Mouse (Mus musculus): ENCODE data around the gene 1810013L24Rik. TPM values are rescaled to one million over a fixed set of nuclear protein-coding genes. Genes with fewer than 3 reads are reported as not detected.

The 1810013L24Rik gene
- 30.6 and 31.3 TPM in 2 replicates for polyA plus RNA-seq (2015; fragmentation: Nextera tagmentation; extraction: Ambion mirVana)

DNA sequence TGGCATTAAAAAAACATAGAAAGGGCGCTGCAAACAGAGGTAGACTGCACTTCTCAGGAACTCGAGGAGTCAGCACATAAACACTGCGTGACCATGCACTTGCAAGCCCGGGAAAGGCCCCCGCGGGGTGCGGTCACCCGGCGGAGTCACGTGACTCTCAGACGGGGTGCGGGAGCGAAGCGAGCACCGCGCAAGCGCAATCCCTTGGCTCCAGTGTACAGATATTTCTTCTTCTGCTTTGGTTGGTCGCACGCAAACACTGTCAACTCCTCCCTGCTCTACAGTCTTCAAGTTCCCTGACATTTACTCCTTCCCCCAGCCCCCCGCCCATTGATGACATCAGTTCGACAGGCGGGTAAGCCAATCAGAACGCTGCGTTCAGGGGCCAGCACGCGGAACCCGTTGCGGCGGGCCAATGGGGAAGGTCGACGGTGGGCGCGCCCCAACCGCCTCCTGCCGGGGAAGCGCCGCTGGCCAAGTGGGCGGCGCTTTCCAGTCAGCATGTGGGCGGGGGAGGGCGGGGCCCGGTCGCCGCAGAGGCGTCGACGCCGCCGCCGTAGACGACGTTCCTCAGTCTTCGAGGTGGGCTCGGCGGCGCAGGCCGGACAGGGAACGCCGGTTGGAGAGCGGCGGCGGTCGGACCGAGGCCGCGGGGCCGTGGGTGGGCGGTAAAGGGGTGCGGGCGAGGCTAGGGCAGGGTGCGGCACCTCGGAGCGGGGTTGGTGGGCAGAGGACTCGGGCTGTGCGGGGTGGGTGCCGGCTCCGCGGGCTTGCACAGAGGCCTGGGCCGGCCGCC is at the start of gene 1810013L24Rik:
1810013L24Rik (plus strand) TSS at position 537 of the 796 bp plus-strand sequence.
- H3K4me3 ChIP-seq: peak within 1 kb of the TSS; percentile 98
- peak; percentile 96 for ATAC-seq (ENCODE audit: low FRiP score)
- H3K4me1 ChIP-seq (replicated peaks): peaks cover 31% of the 10 kb centered on the region
- H3K27ac ChIP-seq: peak within 1 kb of the TSS; percentile 99
- H3K27me3 ChIP-seq: no peaks in the 10 kb centered on the region
- no peaks in the 10 kb centered on the region for H3K9me3 ChIP-seq
- WGBS: under 1% methylated on average over 60 of the region's 80 CpGs
- peak within 1 kb of the TSS; percentile 93 for H3K4me2 ChIP-seq
- H3K9ac ChIP-seq: peak within 1 kb of the TSS; percentile 100
- peaks cover 10% of the 10 kb centered on the region; the same call in 1 of the 2 replicates for H3K36me3 ChIP-seq

DNA sequence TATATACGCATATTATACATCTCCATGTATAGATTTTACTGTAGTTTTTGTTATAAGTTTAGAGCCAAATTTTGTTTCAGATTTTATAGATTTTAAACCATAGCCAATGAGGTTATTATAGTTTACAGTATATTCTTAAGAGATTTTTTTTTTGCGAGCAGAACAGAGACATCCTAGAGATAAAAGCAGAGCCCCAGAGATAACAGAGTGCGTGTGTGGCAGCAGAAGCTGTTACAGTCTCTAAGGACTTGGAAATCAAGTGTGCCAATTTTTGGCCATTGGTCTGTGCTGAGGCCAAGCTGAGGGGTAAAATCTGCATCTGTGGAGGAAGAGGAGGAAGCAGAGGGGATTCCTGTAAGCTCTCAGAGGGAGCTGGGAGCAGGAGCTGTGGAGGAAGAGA is 49.7 kb upstream of the 1810013L24Rik start:
- Histone ChIP-seq H3K4me2 (no peak overlapping the region), H3K9me3 (no peaks in the 10 kb centered on the region), H3K36me3 (no peaks in the 10 kb centered on the region), H3K27me3 (no peaks in the 10 kb centered on the region), H3K4me3 (no peak overlapping the region), H3K4me1 (replicated peaks) (no peaks in the 10 kb centered on the region), H3K27ac (no peak overlapping the region), H3K9ac (no peak overlapping the region)
- 83% methylated on average over 3 of the region's 3 CpGs for WGBS
- no peak for ATAC-seq (ENCODE audit: low FRiP score)

DNA sequence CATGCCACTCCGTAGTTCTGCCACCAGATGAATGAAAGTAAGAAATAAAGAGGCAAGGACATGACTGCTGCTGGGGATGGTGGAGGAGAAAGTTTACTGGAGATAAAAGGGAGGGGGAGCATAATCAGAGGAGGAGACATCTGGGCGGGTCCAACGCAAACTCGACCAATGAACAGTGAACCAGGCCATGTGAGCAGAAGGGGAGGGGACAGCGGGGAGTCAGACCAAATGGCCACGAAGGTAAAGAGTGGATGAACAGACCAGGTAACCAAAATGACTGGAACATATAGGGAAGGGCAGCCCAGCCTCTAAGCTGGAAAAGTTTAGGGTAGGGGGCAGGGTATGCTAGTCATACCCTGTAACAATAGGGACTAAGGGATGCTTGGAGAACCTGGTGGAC is 48.7 kb upstream of the 1810013L24Rik start:
- Histone ChIP-seq H3K4me2 (no peak overlapping the region), H3K9me3 (no peaks in the 10 kb centered on the region), H3K4me3 (no peak overlapping the region), H3K27me3 (no peaks in the 10 kb centered on the region), H3K9ac (no peak overlapping the region), H3K36me3 (no peaks in the 10 kb centered on the region), H3K27ac (no peak overlapping the region), H3K4me1 (replicated peaks) (no peaks in the 10 kb centered on the region)
- WGBS: 60% methylated on average over 6 of the region's 6 CpGs
- ATAC-seq (ENCODE audit: low FRiP score): no peak

DNA sequence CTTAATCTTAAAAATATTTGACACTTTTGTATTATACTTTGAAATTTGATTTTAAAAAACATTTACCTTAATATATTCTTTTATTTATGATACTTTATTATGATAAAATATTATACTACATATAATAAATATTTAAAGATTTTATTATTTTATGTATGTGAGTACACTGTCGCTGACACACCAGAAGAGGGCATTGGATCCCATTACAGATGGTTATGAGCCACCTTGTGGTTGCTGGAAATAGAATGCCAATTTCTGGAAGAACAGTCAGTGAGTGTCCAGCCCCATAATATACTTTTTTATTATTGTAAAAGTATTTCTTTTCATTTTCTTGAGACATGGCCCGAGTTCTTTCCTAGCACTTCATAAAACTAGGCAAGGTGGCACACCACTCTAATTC is 48.2 kb upstream of the 1810013L24Rik start:
- no peak for ATAC-seq (ENCODE audit: low FRiP score)
- H3K9ac ChIP-seq: no peak overlapping the region
- H3K4me3 ChIP-seq: no peak overlapping the region
- no peaks in the 10 kb centered on the region for H3K9me3 ChIP-seq
- H3K4me2 ChIP-seq: no peak overlapping the region
- H3K27me3 ChIP-seq: no peaks in the 10 kb centered on the region
- no peaks in the 10 kb centered on the region for H3K36me3 ChIP-seq
- no peak overlapping the region for H3K27ac ChIP-seq
- H3K4me1 ChIP-seq (replicated peaks): no peaks in the 10 kb centered on the region
- WGBS: 95% methylated on average over 2 of the region's 2 CpGs

DNA sequence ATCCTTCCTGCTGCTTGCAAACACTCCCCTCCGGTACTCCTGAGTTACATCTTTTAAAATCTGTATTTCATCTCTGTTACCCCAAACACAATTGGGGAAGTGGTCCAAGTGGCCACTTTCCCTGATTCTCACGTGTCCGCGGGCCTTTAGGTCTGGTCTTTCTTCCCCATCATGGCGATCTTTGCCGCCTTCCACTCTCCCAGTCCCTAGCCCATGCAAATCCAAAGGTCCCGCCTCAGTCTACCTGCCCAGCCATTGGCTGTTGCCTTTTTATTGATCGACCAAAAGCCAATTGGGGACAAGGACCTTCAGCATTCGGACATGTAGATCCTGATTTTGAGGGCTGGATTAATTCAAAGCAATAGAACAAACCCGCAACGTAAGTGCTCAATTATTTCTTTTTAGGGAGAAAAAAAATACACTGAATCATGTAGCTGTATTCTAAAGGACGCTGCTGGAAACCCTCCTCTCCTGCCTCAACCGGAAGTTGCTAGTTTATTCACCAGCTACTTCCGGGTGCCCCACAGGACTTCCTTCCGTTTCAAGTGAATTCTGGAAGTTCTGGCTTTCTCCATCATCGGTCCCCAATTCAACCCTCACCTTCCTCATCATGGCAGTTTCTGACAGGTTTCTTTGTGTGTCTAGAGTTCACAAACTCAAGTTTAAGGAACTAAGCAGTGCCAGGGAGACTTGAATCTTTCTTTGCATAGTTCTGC is 46.5 kb upstream of the 1810013L24Rik start:
- no peak overlapping the region for H3K4me2 ChIP-seq
- no peaks in the 10 kb centered on the region for H3K4me1 ChIP-seq (replicated peaks)
- no peak overlapping the region for H3K4me3 ChIP-seq
- H3K9ac ChIP-seq: no peak overlapping the region
- no peak overlapping the region for H3K27ac ChIP-seq
- H3K36me3 ChIP-seq: no peaks in the 10 kb centered on the region
- ATAC-seq (ENCODE audit: low FRiP score): no peak
- H3K9me3 ChIP-seq: no peaks in the 10 kb centered on the region
- no peaks in the 10 kb centered on the region for H3K27me3 ChIP-seq
- WGBS: 87% methylated on average over 16 of the region's 16 CpGs

DNA sequence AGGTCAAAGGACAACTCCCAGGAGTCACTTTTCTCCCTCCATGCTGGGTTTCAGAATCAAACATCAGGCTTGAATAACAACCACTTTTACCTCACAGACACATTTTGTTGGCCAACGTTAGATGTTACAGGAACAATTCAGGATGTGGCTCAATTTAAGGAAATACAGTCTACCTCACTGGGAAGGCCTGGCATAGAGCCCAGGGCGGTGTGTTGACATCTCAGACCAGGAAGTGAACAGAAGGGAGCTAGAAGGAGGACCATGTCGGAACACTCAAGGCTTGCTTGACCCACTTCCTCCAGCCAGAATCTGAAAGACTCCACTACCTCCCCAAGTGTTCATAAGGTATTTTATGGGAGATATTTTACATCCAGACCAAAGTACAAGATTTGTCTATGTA is 45.1 kb upstream of the 1810013L24Rik start:
- Histone ChIP-seq H3K4me2 (no peak overlapping the region), H3K4me1 (replicated peaks) (no peaks in the 10 kb centered on the region), H3K27me3 (no peaks in the 10 kb centered on the region), H3K27ac (no peak overlapping the region), H3K9me3 (no peaks in the 10 kb centered on the region), H3K36me3 (no peaks in the 10 kb centered on the region), H3K9ac (no peak overlapping the region), H3K4me3 (no peak overlapping the region)
- 82% methylated on average over 3 of the region's 3 CpGs for WGBS
- ATAC-seq (ENCODE audit: low FRiP score): no peak

DNA sequence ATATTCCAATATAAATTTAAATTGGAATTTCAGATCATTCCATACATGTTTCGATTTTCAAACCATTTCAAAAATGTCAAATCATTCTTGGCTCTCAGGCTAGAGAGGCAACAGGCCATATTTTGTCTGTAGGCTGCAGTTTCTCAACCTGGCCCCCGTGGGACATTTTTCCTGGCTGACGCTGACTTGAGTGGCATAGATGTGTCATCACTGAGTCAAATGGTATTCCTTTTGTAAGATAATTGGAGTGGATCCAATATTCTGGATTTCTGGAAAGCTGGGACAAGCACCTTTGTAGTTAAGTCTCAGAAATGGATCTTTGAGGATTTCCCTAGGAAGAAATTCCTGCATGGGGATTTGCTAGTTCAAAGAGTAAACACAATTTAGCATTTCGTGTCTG is 39.0 kb upstream of the 1810013L24Rik start:
- Histone ChIP-seq H3K9ac (no peak overlapping the region), H3K4me3 (no peak overlapping the region), H3K27me3 (no peaks in the 10 kb centered on the region), H3K4me1 (replicated peaks) (no peaks in the 10 kb centered on the region), H3K36me3 (no peaks in the 10 kb centered on the region), H3K27ac (no peak overlapping the region), H3K9me3 (no peaks in the 10 kb centered on the region), H3K4me2 (no peak overlapping the region)
- no peak for ATAC-seq (ENCODE audit: low FRiP score)
- 81% methylated on average over 4 of the region's 4 CpGs for WGBS

DNA sequence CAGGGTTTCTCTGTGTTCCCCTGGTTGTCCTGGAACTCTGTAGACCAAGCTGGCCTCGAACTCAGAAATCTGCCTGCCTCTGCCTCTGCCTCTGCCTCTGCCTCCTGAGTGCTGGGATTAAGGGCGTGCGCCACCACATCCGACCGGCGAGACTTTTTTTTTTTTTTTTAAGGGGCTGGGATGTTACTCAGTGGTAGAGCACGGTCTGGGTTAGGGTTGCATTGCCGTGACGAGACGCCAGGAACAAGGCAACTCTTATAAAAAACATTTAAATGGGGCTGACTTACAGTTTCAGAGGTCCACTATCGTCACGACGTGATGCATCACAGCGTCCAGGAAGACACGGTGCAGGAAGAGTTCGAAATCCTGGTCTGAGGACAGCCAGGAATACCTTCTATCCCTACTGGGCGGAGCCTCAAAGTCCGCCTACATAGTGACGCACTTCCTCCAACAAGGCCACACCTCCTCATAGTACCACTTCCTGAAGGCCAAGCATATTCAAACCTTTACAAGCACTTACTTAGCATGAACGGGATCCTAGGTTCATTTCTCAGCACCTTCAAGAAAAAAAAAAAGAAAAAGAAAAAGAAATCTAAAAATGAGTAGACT is 37.8 kb upstream of the 1810013L24Rik start, which contains the start of gene Usp7:
Usp7 (minus strand) TSS at position 360 of the 609 bp plus-strand sequence.
- no peak within 1 kb of the TSS for H3K4me2 ChIP-seq
- H3K4me3 ChIP-seq: no peak within 1 kb of the TSS
- H3K36me3 ChIP-seq: no peaks in the 10 kb centered on the region
- ATAC-seq (ENCODE audit: low FRiP score): no peak
- H3K27me3 ChIP-seq: no peaks in the 10 kb centered on the region
- H3K4me1 ChIP-seq (replicated peaks): no peaks in the 10 kb centered on the region
- no peaks in the 10 kb centered on the region for H3K9me3 ChIP-seq
- WGBS: 94% methylated on average over 20 of the region's 20 CpGs
- no peak within 1 kb of the TSS for H3K9ac ChIP-seq
- H3K27ac ChIP-seq: no peak within 1 kb of the TSS

DNA sequence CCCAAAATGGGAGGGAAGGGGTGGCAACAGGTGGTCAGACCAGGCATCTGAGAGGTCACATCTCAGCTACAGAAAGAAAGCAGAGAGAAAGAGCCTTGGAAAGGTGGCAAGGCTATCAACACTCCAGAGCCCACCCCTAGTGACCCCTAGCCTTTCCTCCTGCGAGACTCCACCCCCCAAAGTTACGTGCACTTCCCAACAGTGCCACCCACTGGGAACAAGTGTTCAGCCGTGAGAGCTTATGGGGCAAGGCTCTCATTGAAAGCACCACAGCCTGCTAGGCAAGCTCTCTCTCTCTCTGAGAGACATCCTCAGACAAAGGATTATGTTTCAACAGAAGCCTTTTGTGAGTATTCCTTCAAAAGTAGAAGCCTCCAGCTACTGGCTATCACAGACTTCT is 34.9 kb upstream of the 1810013L24Rik start:
- no peaks in the 10 kb centered on the region for H3K36me3 ChIP-seq
- no peaks in the 10 kb centered on the region for H3K27me3 ChIP-seq

DNA sequence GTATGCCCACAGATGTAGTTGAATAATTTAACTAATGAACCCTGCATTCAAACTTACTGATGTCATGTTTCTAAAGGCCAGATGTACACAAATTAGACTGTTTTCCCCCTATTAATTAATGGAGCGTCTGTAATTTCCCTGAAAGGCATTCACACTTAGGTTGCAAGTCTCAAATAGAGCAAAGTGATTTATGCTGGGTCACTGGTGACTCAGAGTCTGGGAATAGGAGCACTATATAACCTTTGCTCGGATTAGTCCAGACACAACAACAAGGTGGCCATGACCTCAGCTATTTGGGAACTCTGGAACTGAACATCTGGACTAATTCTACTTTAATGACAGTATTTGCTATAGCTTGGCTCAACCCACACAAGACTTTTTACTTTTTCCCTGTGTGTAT is 34.0 kb upstream of the 1810013L24Rik start:
- Histone ChIP-seq H3K27me3 (no peaks in the 10 kb centered on the region), H3K27ac (no peak overlapping the region), H3K9ac (no peak overlapping the region), H3K4me3 (no peak overlapping the region), H3K36me3 (no peaks in the 10 kb centered on the region), H3K4me1 (replicated peaks) (no peaks in the 10 kb centered on the region), H3K4me2 (no peak overlapping the region), H3K9me3 (peaks cover 11% of the 10 kb centered on the region)
- WGBS: 70% methylated on average over 2 of the region's 2 CpGs
- ATAC-seq (ENCODE audit: low FRiP score): no peak

More for the DNA sequence above, 34.9 kb upstream of the 1810013L24Rik start:
- Histone ChIP-seq H3K4me1 (replicated peaks) (no peaks in the 10 kb centered on the region), H3K9ac (no peak overlapping the region), H3K4me2 (no peak overlapping the region), H3K9me3 (0 out of 2 replicates have a peak, but pooled peaks cover 1% of the 10 kb centered on the region), H3K27ac (no peak overlapping the region), H3K4me3 (no peak overlapping the region)
- 15% methylated on average over 3 of the region's 3 CpGs for WGBS
- no peak for ATAC-seq (ENCODE audit: low FRiP score)

DNA sequence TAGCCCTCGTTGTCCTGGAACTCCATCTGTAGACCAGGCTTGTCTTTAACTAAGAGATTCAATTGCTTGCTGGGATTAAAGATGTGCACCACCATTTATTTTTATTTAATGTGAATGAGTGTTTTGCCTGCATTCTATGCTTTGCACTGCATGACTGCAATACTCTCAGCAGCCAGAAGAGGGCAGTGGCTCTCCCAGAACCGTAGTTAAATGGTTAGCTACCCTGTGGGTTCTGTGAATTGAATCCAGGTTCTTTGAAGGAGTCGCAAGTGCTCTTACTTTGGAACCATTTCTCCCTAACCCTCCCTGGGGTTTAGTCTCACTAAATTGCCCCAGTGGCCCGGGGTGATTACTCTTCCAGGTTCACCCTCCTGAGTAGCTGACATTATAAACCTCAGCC is 23.2 kb upstream of the 1810013L24Rik start:
- Histone ChIP-seq H3K27ac (no peak overlapping the region), H3K9me3 (no peaks in the 10 kb centered on the region), H3K4me1 (replicated peaks) (no peaks in the 10 kb centered on the region), H3K4me2 (no peak overlapping the region), H3K9ac (no peak overlapping the region), H3K36me3 (no peaks in the 10 kb centered on the region), H3K27me3 (no peaks in the 10 kb centered on the region), H3K4me3 (no peak overlapping the region)
- ATAC-seq (ENCODE audit: low FRiP score): no peak
- 29% methylated on average over 4 of the region's 4 CpGs for WGBS

DNA sequence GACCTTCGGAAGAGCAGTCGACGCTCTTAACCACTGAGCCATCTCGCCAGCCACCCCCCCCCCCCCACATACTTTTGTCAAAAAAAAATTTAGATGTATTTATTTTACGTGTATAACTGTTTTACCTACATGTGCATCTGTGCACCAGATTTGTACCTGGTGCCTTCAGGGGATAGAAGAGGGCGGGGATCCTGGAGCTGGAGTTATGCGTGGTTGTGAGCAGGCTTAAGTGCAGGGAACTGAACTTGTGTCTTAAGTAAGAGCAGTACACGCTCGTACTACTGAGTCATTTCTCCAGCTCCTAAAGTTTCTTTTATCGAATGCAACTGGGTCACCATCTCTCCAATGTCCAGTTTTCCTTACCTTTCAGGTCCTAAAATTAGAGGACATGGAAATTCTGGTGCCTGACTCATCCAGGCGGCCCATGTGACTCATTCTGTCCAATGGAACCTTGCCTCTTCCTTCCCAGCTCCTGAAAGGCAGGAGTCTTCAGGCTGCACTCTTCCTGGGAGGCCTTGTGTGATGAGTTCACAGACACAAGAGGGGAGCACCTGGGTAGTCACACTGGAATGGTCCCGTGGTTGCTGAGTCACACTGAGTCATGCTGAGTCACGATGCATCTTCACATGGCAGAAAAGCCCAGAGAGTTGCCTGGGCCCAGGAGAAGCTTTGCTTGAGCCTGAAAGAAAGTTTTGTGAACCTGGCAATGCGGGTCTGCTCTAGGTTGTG is 19.3 kb upstream of the 1810013L24Rik start:
- Histone ChIP-seq H3K4me1 (replicated peaks) (no peaks in the 10 kb centered on the region), H3K36me3 (no peaks in the 10 kb centered on the region), H3K27me3 (no peaks in the 10 kb centered on the region), H3K9ac (no peak overlapping the region), H3K4me2 (no peak overlapping the region), H3K27ac (no peak overlapping the region), H3K9me3 (no peaks in the 10 kb centered on the region), H3K4me3 (no peak overlapping the region)
- ATAC-seq (ENCODE audit: low FRiP score): no peak
- 92% methylated on average over 14 of the region's 14 CpGs for WGBS
